Mouse (Mus musculus) heart, adult 9 months (tissue): ENCODE results near the gene Gm5741.
"Not testable (repeated sequence)": the region's sequence is repeated elsewhere in the genome, so short reads cannot be mapped to it uniquely, and the experiment has no call there.

ENCODE experiments used
- DNase-seq, 2 experiments: peaks; one replicate each; pipeline ENCODE4 v3.0.0; 2022; ENCODE audit warnings: low spot score in 2 of 2

The Gm5741 gene

DNA sequence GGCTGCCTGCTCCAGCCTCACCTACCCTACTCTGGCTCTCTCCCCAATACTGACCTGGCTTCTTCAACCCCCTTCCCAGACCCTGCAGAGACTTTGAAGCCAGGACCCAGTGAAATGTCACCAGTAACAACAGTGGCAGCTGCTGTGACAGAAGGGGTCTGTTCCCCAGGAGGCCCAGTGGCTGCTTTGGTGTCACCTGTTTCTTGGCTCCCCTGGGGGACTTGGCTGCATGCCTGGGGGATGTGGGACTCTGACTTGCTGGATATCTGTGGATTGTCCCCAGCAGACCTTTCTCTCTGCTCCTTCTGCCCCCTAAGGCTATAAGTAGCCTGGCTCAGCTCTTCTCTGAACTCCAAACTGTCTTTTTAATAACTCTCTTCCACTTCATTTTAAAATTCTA lies at the start of gene Gm5741:
Gene Gm5741, minus strand, starts transcription at position 1 of the 400 bp plus-strand sequence.
- DNase-seq: no peak

GRCm38 (mm10) chr8:85116984-85117383 lies 49.2 kb upstream of the Gm5741 start:
- no peak for DNase-seq

GRCm38 (mm10) chr8:85115501-85115900 lies 47.7 kb upstream of the Gm5741 start:
- DNase-seq: no peak

GRCm38 (mm10) chr8:85113241-85113640 lies 45.5 kb upstream of the Gm5741 start:
- DNase-seq: no peak

DNA sequence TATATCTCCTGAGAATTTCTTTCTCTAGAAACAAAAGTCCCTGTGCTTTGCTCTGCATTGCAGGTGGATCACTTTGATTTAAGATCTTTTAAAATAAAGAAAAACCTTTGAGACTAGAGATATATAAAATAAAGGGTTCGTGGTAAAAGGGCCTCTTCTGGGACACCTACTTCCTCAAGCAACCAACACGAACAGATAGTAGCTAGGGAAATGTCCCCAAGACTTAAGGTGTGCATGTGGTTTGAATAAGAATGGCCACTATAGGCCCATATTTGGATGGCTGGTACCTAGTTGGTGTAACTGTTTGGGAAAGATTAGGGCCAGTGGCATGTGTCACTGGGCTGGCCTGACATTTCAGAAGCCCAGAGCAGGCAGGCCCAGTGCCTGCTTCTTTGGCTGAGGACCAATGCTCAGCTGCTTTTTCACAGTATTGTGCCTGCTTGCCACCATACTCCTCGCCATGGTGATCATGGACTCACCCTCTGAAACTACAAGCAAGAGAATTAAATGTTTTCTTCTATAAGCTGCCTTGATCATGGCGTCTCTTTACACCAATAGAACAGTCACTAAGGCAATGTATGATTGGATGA lies 32.4 kb upstream of the Gm5741 start:
- no peak for DNase-seq

DNA sequence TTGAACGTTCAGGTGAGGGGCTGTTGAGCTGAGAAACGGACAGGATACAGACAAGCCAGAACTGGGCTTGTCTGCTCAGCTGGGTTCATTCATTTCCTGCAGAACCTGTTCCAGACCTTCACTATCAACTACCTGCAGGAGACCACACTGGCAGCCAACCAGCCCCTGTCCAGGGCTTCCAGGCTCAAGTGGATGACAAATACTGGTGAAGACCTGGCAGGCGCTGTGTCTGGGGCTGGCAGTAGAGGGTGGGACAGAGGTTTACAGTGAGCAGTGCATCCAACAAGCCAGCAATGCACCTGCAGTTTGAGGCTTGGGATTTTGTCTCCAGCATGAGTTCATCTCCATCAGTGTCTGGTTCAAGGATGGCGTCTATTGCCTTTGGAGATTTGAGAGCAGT lies 29.1 kb upstream of the Gm5741 start:
- DNase-seq: no peak

GRCm38 (mm10) chr8:85096196-85096595 lies 28.4 kb upstream of the Gm5741 start:
- no peak for DNase-seq

- no peak for DNase-seq
These were observed 27.8 kb upstream of the Gm5741 start for GRCm38 (mm10) chr8:85095566-85095965.

DNA sequence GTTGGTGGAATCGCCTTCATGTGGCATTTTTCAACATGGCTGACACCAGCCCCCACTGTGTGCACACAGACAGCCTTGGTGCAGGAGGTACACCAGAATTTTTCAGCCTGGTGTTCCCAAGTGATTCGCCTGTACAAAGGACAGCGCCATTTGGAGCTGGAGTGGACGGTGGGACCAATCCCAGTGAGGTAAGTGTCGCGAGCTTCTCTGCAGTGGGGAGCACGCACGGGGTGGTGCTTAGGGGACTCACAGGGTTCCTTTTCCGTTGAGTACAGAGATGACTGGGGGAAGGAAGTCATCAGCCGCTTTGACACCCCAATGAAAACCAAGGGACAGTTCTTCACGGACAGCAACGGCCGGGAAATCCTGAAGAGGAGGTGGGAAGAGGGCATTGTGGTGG lies 27.3 kb upstream of the Gm5741 start:
- no peak for DNase-seq

DNA sequence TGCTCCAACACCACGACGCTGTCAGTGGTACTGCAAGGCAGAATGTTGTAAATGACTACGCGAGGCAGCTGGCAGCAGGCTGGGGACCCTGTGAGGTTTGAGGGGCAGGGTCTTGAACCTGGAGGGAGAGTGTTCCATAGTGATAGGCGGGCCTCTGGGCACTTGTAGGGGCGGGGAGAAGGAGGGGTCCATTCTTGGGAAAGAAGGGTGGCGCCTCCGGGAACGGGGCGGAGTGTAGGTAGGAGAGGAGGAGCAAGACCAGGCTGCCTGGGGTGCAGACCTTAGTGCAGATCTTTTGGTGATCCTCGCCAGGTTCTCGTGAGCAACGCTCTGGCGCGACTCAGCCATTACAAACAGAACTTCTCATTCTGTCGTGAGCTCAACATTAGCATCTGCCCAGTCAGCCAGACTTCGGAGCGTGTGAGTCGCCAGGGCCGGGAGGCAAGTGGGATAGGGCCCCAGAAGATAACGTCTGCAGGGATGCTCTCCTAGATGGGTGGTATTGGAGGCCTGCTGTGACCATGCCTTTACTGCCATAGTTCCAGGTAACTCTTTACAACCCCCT lies 23.8 kb upstream of the Gm5741 start:
- no peak for DNase-seq

GRCm38 (mm10) chr8:85090856-85091255 lies 23.1 kb upstream of the Gm5741 start:
- no peak for DNase-seq

GRCm38 (mm10) chr8:85088771-85089170 lies 21.0 kb upstream of the Gm5741 start:
- DNase-seq: no peak

- DNase-seq: no peak
These were observed 18.5 kb upstream of the Gm5741 start for GRCm38 (mm10) chr8:85086238-85086637.

GRCm38 (mm10) chr8:85084633-85085032 lies 16.9 kb upstream of the Gm5741 start:
- DNase-seq: no peak

DNA sequence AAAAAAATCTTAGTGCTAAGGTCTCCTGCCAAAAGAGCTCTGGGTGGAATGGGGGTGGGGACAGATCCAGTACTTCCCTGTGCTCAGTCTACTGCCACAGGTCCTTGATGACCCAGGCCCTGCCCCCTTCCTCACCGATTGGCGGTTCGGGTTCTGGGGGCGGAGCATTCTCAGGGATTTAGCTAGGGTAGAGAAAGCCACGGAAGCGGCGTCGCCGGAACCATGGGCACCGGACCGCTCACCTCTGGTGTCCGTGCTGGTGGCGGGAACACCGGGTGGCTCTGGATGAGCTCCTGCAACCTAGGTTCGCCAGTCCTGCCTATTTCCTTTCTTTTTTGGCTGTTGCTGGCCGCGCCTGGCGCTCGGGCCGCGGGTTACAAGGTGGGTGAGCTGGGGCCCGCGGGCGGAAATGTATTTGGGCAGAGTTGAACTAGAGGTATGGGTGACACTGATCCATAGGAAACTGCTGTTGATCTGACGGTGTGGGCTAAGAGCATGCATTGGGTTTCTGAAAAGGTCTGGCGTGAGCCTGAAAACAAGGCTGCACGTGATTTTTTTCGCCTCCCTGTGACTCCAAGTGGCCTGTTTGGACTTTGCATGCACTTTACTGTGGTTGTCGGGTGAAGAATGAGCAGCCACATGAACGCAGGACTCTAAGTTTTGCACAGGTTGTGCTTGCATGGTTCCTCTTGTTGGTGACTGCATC lies 15.5 kb upstream of the Gm5741 start, which contains the start of gene Man2b1:
Gene Man2b1, plus strand, starts transcription at position 163 of the 706 bp plus-strand sequence.
- peak; percentile 92 to 94 for DNase-seq

- not testable (repeated sequence) for DNase-seq
These were observed 14.4 kb upstream of the Gm5741 start for GRCm38 (mm10) chr8:85082169-85082568.

DNA sequence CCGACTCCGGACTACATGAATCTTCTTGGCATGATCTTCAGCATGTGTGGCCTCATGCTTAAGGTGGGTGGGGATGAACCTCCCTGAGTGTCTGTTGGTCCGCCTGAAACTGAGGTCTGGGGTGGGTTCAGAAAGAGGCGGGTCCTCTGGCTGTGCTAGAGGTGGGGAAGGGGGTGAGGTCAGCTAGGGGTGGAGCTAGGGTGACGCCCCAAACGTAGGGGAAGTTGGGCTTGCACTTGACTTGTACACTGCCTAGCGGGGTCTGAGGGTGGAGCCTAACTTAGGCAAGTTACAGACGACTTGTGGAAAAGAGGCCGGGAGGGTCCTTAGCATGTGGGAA lies 13.4 kb upstream of the Gm5741 start, which contains the start of gene Wdr83:
Gene Wdr83, minus strand, starts transcription at position 91 of the 340 bp plus-strand sequence.
- peak in 1 of 2 experiments; percentile 57 for DNase-seq

GRCm38 (mm10) chr8:85080532-85081215 lies 12.9 kb upstream of the Gm5741 start, which contains the start of gene Wdr83os:
Gene Wdr83os, plus strand, starts transcription at chr8:85080740.
- DNase-seq: peak; percentile 28 to 63

DNA sequence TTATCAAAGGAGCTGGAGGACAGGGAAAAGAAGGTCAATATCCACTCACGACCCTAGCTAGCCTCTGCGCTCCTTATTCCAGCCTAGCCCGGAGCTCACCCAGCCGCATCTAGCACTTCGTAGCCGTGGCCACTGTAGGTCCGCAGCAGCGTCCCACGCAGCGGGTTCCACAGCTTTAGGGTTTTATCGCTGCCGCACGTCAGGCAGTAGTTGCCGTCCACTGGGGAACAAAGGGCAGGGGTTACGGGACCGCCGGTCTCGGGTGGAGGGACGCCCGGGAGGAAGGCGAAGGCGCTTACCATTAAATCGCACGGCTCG lies 12.4 kb upstream of the Gm5741 start:
- no peak for DNase-seq

DNA sequence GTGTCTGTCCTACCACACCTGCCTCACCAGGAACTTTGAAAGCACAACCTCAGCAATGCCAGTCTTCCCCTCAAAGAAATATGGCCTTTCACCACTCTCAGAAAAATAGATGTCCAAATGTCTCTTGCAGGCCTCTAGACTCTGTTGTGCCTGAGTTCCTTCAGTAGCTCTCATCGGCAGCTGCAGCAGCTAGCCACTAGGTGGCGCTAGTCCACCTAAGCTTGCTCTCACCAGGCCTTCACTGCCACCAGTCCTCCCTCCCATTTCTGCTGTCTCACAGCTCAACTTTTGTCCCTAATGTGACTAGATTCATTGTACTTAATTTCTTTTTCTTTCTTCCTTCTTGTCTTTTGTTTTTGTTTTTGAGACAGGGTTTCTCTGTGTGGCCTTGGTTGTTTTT lies 9.2 kb upstream of the Gm5741 start:
- peak; percentile 64 to 68 for DNase-seq

DNA sequence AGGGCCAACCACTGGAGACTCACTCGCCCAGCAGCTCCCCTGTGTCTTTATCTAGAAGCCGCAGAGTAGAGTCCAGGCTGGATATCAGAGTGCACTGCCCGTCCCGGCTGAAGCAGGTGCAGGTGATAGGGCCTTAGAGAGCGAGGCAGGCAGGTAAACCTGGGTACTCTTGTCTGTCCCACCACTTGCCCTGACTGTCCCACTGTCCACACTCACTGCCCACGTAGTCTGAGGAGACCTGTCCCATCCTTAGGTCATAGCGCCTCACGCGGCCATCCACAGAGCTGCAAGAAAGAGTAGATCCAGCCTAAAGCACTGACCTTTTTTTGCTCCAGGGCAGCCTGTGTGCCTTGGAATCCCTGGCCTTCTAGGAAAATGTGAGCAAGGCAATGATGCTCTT lies 8.2 kb upstream of the Gm5741 start:
- no peak for DNase-seq

DNA sequence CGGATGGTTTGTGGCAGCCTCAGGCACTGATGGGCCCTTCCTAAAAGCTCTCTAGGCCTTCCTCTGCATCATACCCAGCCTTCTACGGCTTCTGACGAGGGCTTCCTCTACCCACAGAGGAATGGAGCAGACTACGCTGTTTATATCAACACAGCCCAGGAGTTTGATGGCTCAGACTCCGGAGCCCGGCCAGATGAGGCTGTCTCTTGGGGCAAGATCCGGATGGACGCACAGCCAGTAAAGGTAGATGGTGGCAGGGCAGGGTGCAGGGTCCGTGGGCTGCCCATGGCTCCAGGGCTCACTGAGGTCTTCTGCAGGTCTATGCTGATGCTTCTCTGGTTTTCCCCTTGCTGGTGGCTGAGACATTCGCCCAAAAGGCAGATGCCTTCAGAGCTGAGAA lies 6.8 kb upstream of the Gm5741 start:
- DNase-seq: no peak

- DNase-seq: no peak
These were observed 6.4 kb upstream of the Gm5741 start for GRCm38 (mm10) chr8:85074167-85074566.
